Mouse (Mus musculus) monocyte, adult 2 months (primary cell): ENCODE data around the gene Tmem267.
"Not testable (repeated sequence)": the region's sequence is repeated elsewhere in the genome, so short reads cannot be mapped to it uniquely, and the experiment has no call there.

ENCODE experiments used
- DNase-seq, 2 experiments: peaks; one replicate each; pipeline ENCODE4 v3.0.0; 2022; ENCODE audit warnings: low spot score in 2 of 2, low read depth in 1 of 2

Gene Tmem267

DNA sequence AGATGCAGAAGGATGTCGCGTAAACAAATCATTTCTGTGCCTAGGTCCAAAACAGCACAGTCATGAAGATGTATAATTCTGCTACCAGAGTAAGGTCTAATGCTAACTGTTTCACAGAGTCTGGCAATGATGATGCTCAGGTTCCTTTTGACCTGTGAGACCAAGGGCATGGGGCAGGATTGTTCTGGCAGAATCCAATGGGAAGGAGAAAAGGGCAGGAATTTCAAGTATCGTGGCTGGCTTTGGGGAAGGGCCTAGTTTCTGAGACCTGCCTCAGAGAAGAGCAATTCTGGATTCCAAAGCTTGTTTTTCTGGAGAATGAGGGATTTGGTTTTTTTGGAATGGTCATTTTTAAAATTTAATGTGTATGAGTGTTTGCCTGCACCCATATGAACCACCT is 131.0 kb downstream of the Tmem267 start:
- DNase-seq = no peak

GRCm38 (mm10) chr13:119619735-119620134 is 131.9 kb downstream of the Tmem267 start:
- DNase-seq = no peak

DNA sequence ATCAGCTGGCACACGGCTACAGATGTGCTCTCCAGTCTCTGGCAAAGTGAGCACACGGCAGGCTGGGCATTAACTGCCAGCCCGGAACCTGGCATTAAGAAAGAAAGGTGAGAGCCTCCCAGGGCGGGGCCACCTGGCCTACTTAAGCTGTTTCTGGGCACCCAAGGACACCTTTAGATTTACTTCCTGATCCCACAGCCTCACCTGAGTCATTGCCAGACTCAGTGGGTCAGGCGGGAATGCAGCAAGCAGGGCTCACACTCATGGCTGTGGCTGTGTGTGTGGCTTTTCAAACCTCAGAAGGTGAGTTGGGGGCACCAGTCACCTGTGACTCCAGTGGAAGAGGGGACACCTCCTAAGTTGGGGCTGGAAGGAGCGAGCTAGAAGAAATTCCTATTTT is 135.8 kb downstream of the Tmem267 start, which contains the start of gene Ccl28:
TSS of gene Ccl28 (plus strand) at position 186 of the 400 bp plus-strand sequence.
- no peak for DNase-seq

GRCm38 (mm10) chr13:119625952-119626351 is 138.1 kb downstream of the Tmem267 start:
- DNase-seq = not testable (repeated sequence)

DNA sequence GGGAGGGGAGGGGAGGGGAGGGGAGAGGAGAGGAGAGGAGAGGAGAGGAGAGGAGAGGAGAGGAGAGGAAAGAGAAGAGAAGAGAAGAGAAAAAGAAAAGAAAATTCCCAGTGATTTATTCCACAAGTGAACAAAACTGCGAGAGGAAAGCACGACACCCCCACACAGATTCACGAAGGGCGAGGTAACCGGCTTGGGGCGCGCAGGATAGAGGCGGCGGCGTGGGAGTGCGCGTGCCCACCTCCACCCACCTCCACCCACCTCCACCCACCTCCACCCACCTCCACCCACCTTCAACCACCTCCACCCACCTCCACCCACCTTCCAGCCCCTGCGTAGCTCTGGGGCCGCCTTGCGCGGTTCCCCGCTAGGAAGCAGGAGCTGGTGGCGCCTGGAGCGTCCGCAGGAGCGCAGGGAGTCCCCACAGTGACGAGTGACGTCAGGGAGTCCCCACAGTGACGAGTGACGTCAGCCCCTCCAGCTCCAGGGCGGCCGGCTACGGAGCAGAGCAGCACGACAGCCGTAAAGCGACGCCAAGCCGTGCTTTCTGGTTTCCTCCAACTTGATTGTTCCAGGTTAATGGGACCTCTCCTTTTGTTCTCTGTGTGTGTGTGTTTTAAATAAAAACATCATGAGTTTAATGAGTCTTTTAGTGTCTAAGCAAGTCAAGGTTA is 143.8 kb downstream of the Tmem267 start:
- DNase-seq = peak; percentile 36 to 69

GRCm38 (mm10) chr13:119632156-119632548 is 144.3 kb downstream of the Tmem267 start:
- no peak for DNase-seq

DNA sequence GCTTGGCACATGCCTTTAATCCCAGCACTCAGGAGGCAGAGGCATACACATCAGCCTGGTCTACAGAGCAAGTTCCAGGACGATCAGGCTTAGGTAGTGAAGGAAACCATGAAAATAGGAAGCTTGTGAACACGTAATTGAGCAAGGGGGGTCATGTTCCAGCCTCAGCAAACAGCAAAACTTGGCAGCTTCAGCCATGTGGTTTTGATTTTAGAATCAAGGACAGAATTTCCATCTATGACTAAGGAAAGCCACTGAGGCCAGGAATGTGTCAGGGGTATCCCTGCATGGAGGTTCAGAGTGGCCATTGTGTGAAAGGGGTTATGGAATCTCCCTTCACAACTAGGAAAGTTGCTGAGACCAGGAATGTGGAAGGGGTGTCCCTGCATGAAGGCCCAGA is 147.7 kb downstream of the Tmem267 start:
- no peak for DNase-seq

- no peak for DNase-seq
Observed at GRCm38 (mm10) chr13:119637837-119638236, 150.0 kb downstream of the Tmem267 start.

GRCm38 (mm10) chr13:119638449-119638848 is 150.6 kb downstream of the Tmem267 start:
- no peak for DNase-seq

DNA sequence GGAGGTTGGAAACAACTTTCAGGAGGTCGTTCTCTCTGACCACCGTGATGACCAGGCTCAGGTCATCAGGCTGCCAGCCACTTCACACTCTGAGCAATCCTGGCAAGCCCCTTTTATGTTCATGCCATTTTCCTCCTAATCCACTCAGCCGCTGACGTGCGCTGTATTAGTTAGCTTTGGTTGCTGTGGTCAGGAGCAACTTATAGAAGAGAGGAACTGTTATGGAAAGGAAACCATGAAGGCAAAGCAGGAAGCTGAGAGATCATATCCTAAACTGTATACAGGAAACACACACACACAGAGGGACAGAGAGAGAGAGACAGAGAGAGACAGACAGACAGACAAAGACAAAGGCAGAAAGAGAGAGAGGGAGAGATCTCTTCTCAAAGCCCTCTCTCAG is 151.5 kb downstream of the Tmem267 start:
- DNase-seq = no peak

DNA sequence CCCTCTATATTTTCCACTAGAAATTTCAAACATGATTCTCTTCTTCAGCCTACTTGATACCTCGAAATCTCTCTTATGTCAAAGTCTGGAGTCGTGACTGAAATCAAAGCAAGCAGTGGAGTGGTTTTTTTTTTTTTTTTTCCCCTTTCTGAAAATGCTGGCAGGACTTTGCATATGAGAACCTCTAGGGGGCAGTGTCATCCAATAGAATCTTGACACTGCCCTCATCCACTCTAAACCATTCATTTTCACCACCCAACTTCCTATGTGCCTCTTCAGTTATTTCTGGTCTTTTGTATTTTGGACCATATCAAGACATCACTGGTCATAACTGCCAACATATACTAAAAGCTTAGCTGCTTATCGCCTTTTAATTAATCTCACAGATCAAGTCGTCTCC is 152.7 kb downstream of the Tmem267 start:
- no peak for DNase-seq

DNA sequence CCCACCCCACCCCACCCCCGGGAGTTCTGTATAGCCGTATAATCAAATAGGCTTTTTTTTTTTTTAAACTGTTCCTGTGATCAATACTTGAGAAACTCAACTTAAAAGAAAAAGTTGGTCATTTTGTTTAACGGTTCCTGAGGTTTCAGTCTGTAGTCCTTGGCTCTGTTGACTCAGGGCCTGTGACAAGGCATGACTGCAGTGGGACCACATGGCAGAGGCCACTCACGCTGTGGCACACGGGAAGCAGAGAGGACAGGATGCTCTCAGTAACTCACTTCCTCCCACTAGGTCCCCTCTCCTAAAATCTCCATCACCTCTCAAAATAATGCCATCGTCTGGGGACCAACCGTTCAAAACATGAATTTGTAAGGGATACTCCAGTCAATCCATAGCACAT is 153.3 kb downstream of the Tmem267 start:
- DNase-seq = no peak

GRCm38 (mm10) chr13:119644769-119645168 is 156.9 kb downstream of the Tmem267 start:
- no peak for DNase-seq

- no peak for DNase-seq
Observed at GRCm38 (mm10) chr13:119646511-119646910, 158.7 kb downstream of the Tmem267 start.

DNA sequence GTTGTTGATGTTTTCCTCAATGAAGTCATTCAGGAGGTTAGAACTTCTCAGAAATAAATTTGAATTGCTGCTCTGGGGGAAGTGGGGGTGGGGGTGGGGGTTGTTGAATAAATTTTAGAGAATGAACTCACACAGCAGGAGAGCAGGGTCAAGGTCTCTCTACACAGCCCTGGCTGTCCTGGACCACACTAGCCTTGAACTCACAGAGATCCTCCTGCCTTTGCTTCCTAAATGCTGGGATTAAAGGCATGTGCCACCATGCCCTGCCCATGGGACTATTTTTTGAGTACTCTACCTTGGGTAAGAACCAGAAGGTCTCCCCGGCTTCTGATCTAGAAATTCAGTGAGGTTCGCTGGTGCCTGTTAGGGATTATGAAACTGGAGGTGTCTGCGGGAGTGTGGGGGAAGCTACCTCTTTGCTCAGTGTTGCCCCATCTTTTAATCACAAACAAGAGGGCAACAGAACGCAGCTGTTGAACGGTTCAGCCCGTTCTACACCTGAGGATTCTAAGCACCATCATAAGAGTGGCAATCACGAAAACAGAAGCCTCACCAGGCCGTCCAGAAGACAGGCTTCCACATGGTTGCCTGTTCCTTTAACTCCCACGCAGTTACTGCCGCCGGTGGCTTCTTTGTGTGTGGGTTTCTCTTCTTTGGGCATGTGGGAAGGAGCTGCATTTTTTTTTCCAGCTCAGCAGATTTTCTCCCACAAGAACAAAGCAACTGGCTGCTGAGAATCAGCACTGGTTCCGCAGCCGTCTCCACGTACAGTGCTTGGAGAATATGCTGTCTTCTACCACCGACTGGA is 161.3 kb downstream of the Tmem267 start:
- no peak for DNase-seq

DNA sequence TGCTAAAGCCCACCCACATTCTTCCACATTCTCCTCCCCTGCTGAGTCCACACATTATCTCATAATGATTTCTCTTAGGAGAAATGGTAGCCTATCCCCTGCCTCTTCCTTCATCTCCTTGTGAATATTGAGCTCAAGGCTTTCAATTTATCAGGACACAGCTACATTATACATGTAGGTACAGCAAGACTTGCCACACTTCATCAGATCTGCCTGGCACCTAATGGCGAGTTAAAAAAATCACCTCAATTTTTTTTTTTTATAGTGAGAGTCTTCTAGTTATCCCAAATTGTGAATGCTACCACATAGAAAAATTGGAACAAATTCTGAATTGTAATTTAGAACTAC is 161.8 kb downstream of the Tmem267 start:
- DNase-seq = no peak

DNA sequence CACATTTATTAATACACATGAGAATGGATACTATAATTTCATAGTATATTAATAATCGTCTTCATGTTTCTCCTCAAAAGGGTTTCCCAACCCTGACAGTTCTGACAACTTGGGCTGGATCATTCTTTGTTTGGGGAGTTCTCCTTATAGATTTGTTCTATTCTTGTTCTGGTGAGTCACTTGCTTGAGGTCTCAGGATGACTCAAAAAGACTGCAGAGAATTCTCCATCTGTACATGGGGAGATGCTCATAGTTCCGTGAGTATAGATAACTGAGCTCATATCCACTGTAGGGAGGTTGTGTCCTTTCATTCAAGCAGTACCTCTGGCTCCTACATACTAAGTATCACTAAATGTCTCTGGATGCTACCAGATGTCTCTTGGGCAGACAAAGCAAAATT is 166.9 kb downstream of the Tmem267 start:
- no peak for DNase-seq

DNA sequence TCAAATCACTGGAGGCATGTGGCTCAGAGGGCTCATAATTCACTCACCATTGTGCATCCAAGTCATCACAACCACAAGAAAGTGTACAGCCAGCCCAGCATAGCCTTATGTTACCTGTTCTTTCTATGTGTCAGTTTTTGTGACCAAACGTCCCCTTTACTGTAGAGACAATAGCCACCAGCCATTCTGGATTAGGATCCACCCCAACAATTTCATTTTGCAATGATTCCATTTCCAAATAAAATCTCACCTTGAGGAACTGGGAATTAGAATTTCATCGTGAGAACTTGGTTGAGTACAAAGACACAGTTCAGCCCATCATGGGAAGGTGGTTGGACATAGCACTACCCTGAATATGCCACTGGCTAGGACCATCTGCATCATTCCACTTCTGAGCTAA is 168.4 kb downstream of the Tmem267 start:
- no peak for DNase-seq

DNA sequence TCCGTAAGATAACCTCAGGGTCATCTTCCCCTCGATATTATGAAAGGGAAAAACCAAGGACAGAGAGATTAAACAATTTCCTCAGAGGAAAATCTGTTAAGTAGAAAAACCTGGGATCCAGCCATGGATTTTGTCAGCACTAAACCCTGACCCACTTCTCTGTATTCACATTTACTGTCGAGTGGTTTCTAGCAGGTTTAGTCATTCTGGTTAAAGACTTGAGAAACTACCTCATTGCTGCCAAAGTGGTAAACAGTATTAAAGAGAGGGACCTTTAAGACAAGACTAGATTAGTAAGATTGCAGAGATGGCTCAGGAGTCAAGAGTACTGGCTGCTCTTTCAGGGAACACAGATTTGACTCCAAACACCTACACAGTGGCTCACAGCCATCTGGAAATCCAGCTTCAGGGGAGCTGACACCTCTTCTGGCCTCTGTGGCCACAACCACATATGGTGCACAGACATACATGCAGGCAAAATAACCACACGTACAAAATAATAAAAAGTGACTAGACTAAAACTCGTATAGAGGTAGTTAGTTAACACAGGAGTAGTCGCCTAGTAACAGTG is 169.1 kb downstream of the Tmem267 start:
- DNase-seq = no peak
